Mouse (Mus musculus) lung, embryonic 15.5 days (tissue): Measurements from ENCODE around the gene Eef1akmt4. TPM values are rescaled to one million over a fixed set of nuclear protein-coding genes. Genes with fewer than 3 reads are reported as not detected.
"Not testable (repeated sequence)": the region's sequence is repeated elsewhere in the genome, so short reads cannot be mapped to it uniquely, and the experiment has no call there.

ENCODE experiments used
- ATAC-seq: fragments of 200-750 bp; cut with Nextera tagmentation; 2 replicates; pipeline ENCODE4 v1.8.0; 2017; ENCODE audit warnings: moderate number of reproducible peaks, borderline replicate concordance; ENCODE audit not compliant: low FRiP score, low TSS enrichment; ENCODE audit errors: extremely low read depth
- H3K27ac ChIP-seq: fragments of 300-500 bp; sonication (generic); 2 replicates; pipeline ENCODE4 v1.5.1; 2015; ENCODE audit warnings: moderate library complexity, mild to moderate bottlenecking, inconsistent platforms
- H3K27me3 ChIP-seq: fragments of 300-500 bp; sonication (generic); 2 replicates; pipeline ENCODE4 v1.6.1; 2015; ENCODE audit warnings: inconsistent platforms
- H3K36me3 ChIP-seq: fragments of 300-500 bp; sonication (generic); 2 replicates; pipeline ENCODE4 v1.6.1; 2015; ENCODE audit warnings: inconsistent platforms
- H3K4me1 ChIP-seq: fragments of 300-500 bp; sonication (generic); 2 replicates; pipeline ENCODE4 v1.6.1; 2015; ENCODE audit warnings: inconsistent platforms
- H3K4me2 ChIP-seq: fragments of 300-500 bp; sonication (generic); 2 replicates; pipeline ENCODE4 v1.6.1; 2015; ENCODE audit warnings: inconsistent platforms, mild to moderate bottlenecking, moderate library complexity
- H3K4me3 ChIP-seq: fragments of 300-500 bp; sonication (generic); 2 replicates; pipeline ENCODE4 v1.5.1; 2015; ENCODE audit warnings: mild to moderate bottlenecking, inconsistent platforms
- H3K9ac ChIP-seq: fragments of 300-500 bp; sonication (generic); 2 replicates; pipeline ENCODE4 v1.6.1; 2015; ENCODE audit warnings: inconsistent platforms
- H3K9me3 ChIP-seq: fragments of 300-500 bp; sonication (generic); 2 replicates; pipeline ENCODE4 v1.6.1; 2016; ENCODE audit warnings: inconsistent platforms
- whole genome bisulfite sequencing: fragments of 180-500 bp; shearing (Covaris S2); methylation state at CpG from one replicate; pipeline ENCODE4 v1.1.7; 2015; 5-methylcytosine and 5-hydroxymethylcytosine counted together
- polyA plus RNA-seq: library from polyadenylated mRNA; unstranded; fragments of >200 nt; fragmentation: Nextera tagmentation; extraction: Ambion mirVana; gene quantifications from 2 replicates; pipeline ENCODE4 v1.2.1, GENCODE M21; 2015

Eef1akmt4 gene
- polyA plus RNA-seq, 1 experiment from 2014 or later: 28.4 TPM

GRCm38 (mm10) chr16:20629731-20630634, 18.6 kb downstream of the Eef1akmt4 start, which contains the start of gene Ece2:
Gene Ece2, plus strand, starts transcription at chr16:20629828.
- Histone ChIP-seq H3K9me3 (no peaks in the 10 kb centered on the region), H3K4me3 (peak within 1 kb of the TSS; percentile 53), H3K36me3 (no peaks in the 10 kb centered on the region), H3K27me3 (peaks cover 29% of the 10 kb centered on the region), H3K4me2 (peak within 1 kb of the TSS; percentile 94), H3K9ac (peak within 1 kb of the TSS; percentile 58), H3K4me1 (peaks cover 13% of the 10 kb centered on the region; the same call in 1 of the 2 replicates), H3K27ac (no peak within 1 kb of the TSS)
- 5% methylated on average over 54 of the region's 54 CpGs for WGBS
- peak; percentile 69; the same call in 1 of the 2 replicates for ATAC-seq

GRCm38 (mm10) chr16:20637410-20637809, 26.0 kb downstream of the Eef1akmt4 start:
- Histone ChIP-seq H3K4me1 (no peaks in the 10 kb centered on the region), H3K36me3 (no peaks in the 10 kb centered on the region), H3K27ac (no peak overlapping the region), H3K27me3 (no peaks in the 10 kb centered on the region), H3K9me3 (no peaks in the 10 kb centered on the region), H3K9ac (no peak overlapping the region), H3K4me2 (no peak overlapping the region), H3K4me3 (no peak overlapping the region)
- no peak for ATAC-seq
- WGBS: 68% methylated on average over 8 of the region's 8 CpGs

GRCm38 (mm10) chr16:20638367-20638766, 27.0 kb downstream of the Eef1akmt4 start:
- H3K9me3 ChIP-seq: no peaks in the 10 kb centered on the region
- H3K4me1 ChIP-seq: no peaks in the 10 kb centered on the region
- no peak overlapping the region for H3K4me2 ChIP-seq
- H3K27ac ChIP-seq: no peak overlapping the region
- no peak for ATAC-seq
- H3K9ac ChIP-seq: no peak overlapping the region
- H3K4me3 ChIP-seq: no peak overlapping the region
- WGBS: 71% methylated on average over 8 of the region's 8 CpGs
- H3K36me3 ChIP-seq: no peaks in the 10 kb centered on the region
- no peaks in the 10 kb centered on the region for H3K27me3 ChIP-seq

- Histone ChIP-seq H3K4me3 (no peak overlapping the region), H3K36me3 (no peaks in the 10 kb centered on the region), H3K4me1 (no peaks in the 10 kb centered on the region), H3K27me3 (no peaks in the 10 kb centered on the region), H3K9me3 (no peaks in the 10 kb centered on the region), H3K27ac (no peak overlapping the region), H3K9ac (no peak overlapping the region), H3K4me2 (no peak overlapping the region)
- 0% methylated on average over 8 of the region's 8 CpGs for WGBS
- peak; percentile 59 for ATAC-seq
These were observed 30.8 kb downstream of the Eef1akmt4 start for GRCm38 (mm10) chr16:20642161-20642560.

GRCm38 (mm10) chr16:20643911-20644310, 32.5 kb downstream of the Eef1akmt4 start:
- no peaks in the 10 kb centered on the region for H3K27me3 ChIP-seq
- no peak overlapping the region for H3K9ac ChIP-seq
- H3K27ac ChIP-seq: no peak overlapping the region
- no peak overlapping the region for H3K4me2 ChIP-seq
- H3K4me1 ChIP-seq: no peaks in the 10 kb centered on the region
- no peaks in the 10 kb centered on the region for H3K36me3 ChIP-seq
- WGBS: 80% methylated on average over 7 of the region's 7 CpGs
- no peak for ATAC-seq
- H3K9me3 ChIP-seq: no peaks in the 10 kb centered on the region
- no peak overlapping the region for H3K4me3 ChIP-seq

- H3K36me3 ChIP-seq: peaks cover 26% of the 10 kb centered on the region
These were observed 39.9 kb downstream of the Eef1akmt4 start, which contains the start of gene Psmd2 for GRCm38 (mm10) chr16:20651076-20651946. Gene Psmd2, plus strand, starts transcription at chr16:20651652.

GRCm38 (mm10) chr16:20651947-20652310, 40.5 kb downstream of the Eef1akmt4 start:
- peaks cover 15% of the 10 kb centered on the region; the same call in 1 of the 2 replicates for H3K4me1 ChIP-seq

More at GRCm38 (mm10) chr16:20651076-20651946, 39.9 kb downstream of the Eef1akmt4 start, which contains the start of gene Psmd2:
- ATAC-seq: peak; percentile 96
- H3K27ac ChIP-seq: peak within 1 kb of the TSS; percentile 43
- H3K9ac ChIP-seq: peak within 1 kb of the TSS; percentile 87
- H3K27me3 ChIP-seq: no peaks in the 10 kb centered on the region
- WGBS: 2% methylated on average over 46 of the region's 46 CpGs
- H3K4me1 ChIP-seq: peaks cover 15% of the 10 kb centered on the region; the same call in 1 of the 2 replicates
- no peaks in the 10 kb centered on the region for H3K9me3 ChIP-seq
- H3K4me2 ChIP-seq: peak within 1 kb of the TSS; percentile 80
- peak within 1 kb of the TSS; percentile 87 for H3K4me3 ChIP-seq

GRCm38 (mm10) chr16:20653315-20653714, 41.9 kb downstream of the Eef1akmt4 start:
- Histone ChIP-seq H3K4me1 (peaks cover 15% of the 10 kb centered on the region; the same call in 1 of the 2 replicates), H3K9ac (no peak overlapping the region), H3K4me2 (no peak overlapping the region), H3K4me3 (0 out of 2 replicates have a peak overlapping the region, but pooled peaks have one; percentile 87), H3K27ac (no peak overlapping the region), H3K9me3 (no peaks in the 10 kb centered on the region), H3K36me3 (peaks cover 46% of the 10 kb centered on the region), H3K27me3 (no peaks in the 10 kb centered on the region)
- 40% methylated on average over 2 of the region's 2 CpGs for WGBS
- ATAC-seq: no peak

More at GRCm38 (mm10) chr16:20651947-20652310, 40.5 kb downstream of the Eef1akmt4 start:
- Histone ChIP-seq H3K36me3 (peaks cover 32% of the 10 kb centered on the region), H3K27ac (no peak overlapping the region), H3K9me3 (no peaks in the 10 kb centered on the region), H3K9ac (peak overlapping the region; percentile 87), H3K27me3 (no peaks in the 10 kb centered on the region), H3K4me3 (peak overlapping the region; percentile 87), H3K4me2 (peak overlapping the region; percentile 80)
- no peak for ATAC-seq
- WGBS: 5% methylated on average over 12 of the region's 12 CpGs

GRCm38 (mm10) chr16:20657661-20658060, 46.3 kb downstream of the Eef1akmt4 start:
- Histone ChIP-seq H3K27ac (no peak overlapping the region), H3K4me2 (no peak overlapping the region), H3K9ac (no peak overlapping the region), H3K27me3 (no peaks in the 10 kb centered on the region), H3K4me1 (peaks cover 6% of the 10 kb centered on the region; the same call in 1 of the 2 replicates), H3K4me3 (no peak overlapping the region), H3K36me3 (peaks cover 87% of the 10 kb centered on the region), H3K9me3 (no peaks in the 10 kb centered on the region)
- ATAC-seq: no peak
- WGBS: 84% methylated on average over 4 of the region's 4 CpGs

- H3K27me3 ChIP-seq, H3K4me1 ChIP-seq, H3K36me3 ChIP-seq, H3K9me3 ChIP-seq, H3K9ac ChIP-seq, ATAC-seq, H3K4me2 ChIP-seq, H3K4me3 ChIP-seq, H3K27ac ChIP-seq: not testable (repeated sequence)
- WGBS: 91% methylated on average over 5 of the region's 6 CpGs
These were observed 56.6 kb downstream of the Eef1akmt4 start, which contains the start of gene Eif4g1 for GRCm38 (mm10) chr16:20668013-20668412. Gene Eif4g1, plus strand, starts transcription at chr16:20668313.
